Mouse (Mus musculus): Measurements from ENCODE around the gene Nrip1.

Gene Nrip1

DNA sequence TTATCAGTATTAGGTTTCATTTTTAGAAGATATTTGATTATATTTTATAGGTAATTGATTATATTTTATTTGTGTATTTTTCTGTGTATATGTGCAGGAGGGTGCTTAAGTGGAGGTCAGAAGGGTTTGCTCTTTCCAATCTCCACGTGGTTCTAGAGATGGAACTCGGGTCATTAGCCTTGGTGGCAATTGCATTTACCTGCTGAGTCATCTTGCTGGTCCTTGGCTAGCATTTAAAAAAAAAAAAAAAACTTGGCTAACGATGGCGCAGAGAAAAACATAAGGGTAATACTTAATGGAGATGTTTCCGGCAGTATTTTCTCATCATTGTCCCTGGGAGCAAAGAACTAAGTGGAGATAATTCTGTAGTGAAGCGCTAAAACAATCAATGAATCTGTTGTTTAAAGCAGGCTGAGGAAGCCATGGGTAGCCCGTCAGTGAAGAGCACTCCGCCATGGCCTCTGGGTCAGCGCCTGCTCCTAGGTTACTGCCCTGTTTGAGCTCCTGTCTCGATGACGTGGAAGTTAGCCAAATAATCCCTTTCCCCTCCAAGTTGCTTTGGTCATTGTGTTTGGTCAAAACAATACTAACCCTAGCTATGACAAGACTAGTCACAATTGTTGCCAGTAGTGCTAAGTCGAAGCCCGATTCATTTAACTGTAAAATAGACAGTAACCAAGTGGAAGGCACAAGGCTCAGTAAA, 25.8 kb downstream of the Nrip1 start:
- DNase-seq (ENCODE audit: low read depth), result no peak

DNA sequence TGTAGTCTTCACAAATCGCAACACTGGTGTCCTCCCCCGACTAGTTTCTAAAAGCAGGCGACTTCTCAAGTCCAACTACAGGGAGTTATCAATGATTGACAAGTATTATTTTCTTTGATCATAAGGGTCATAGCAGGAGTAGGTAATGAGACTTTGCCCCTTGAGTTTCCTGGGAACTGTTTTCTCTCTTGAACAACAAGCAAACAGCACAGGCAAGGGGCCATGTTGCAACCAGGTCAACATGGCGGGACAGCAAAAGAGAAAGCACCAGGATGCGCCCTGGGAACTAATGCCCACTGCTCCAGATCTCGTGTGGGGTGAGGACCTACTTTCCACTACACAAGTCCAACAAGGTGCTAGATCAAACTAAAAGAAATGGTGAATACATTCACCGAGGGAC, 27.3 kb downstream of the Nrip1 start:
- DNase-seq (ENCODE audit: low read depth), result no peak

DNA sequence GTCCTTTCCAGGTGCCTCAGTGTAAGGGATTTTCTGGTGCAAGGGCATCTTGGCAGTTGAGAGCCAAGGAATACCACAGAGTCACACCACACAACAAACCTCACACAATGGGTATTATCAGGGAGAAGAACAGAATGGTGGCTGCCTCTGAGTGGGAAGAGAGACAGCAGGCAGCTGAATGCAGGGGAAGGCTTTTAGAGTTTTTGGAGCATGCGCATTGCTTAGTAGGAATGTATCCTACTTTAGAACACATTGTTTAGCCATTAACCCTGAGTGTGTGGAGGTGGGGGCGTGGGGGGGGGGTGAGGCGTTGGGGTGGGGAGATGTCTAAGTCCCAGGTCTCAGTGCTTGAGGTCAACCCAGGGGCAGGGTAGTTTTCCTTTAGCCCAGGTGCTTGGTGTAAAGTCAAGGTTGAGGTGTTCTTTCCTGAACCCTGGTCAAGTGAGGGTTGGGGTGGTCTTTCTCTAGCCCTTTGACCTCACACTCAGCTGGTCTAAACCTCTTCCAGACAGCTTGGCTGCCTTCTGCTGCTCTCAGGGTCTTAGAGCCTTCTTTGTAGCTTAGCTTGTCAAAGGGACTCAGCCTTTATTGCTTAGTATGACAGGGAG, 28.8 kb downstream of the Nrip1 start:
- no peak for DNase-seq (ENCODE audit: low read depth)

DNA sequence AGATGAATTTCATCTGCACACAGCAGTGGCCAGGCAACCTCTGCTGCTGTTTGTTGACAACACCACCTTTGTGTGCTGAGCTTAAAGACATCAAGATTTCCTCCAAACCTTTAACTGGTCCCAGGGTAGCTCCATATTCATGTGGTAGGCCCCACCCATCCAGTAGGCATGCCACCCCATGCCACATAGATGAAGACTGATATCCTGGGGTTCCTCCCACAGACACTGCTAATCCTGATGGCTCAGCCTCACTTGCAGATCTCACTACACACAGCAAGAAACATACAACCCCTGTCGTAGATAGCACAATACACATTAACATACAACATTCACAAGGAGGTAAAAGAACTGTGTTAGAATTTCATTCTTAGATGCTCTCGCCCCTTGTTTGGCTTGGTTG, 29.6 kb downstream of the Nrip1 start:
- DNase-seq (ENCODE audit: low read depth), result no peak

DNA sequence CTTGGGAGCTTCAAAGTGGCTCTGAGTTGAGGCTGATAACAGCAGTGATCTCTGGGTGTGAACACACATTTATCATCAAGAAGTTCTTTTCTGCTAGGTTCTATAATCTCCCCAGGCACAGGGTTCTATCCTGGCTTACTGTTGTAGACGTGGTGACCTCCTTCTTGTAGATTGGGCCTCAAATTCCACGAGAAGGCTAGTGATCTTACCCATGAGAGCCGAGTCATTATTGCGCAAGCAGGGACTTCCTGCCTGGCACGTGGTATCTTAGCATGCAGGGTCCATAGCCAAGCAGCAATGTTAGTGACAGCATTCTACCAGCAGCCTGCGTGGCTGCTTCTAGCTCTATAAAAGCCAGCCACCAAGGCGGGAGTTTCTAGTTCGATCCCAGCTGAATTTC, 32.0 kb downstream of the Nrip1 start:
- no peak for DNase-seq (ENCODE audit: low read depth)

DNA sequence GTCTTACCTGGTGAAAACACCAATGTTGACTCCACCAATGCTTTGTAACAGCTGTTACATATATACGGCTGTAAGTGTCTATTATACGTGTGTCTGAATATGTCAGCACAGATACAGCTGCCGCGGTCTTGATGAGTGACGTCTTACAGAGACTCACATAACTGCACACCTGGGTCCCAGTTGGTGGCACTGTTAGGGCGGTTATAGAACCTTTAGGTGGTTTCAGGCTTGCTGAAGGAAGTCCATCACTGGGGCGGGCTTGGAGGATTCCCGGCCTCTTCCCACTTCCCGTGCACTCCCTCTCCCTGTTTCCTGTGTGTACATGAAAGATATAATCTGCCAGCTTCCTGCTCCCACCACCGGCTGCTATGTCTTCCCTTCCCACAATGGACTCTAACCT, 34.4 kb downstream of the Nrip1 start:
- no peak for DNase-seq (ENCODE audit: low read depth)

DNA sequence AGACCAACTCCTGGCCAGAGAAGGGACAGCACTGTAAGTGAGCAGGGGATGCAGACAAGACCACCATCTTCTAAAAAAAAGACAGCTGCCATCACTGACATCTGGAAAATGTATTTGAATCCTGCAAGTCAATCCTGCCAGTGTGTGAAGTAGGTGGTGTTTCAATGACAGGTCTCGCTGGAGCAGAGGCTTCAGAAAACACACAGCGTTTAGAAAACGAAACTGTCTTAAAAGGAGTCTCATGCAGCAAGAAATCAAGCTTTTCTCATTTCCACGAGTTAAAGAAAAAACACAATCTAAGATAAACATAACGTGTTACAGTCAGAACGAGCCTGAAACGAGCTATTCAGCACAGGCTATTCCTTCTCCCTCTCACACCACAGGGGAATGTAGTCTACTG, 36.3 kb downstream of the Nrip1 start:
- no peak for DNase-seq (ENCODE audit: low read depth)

DNA sequence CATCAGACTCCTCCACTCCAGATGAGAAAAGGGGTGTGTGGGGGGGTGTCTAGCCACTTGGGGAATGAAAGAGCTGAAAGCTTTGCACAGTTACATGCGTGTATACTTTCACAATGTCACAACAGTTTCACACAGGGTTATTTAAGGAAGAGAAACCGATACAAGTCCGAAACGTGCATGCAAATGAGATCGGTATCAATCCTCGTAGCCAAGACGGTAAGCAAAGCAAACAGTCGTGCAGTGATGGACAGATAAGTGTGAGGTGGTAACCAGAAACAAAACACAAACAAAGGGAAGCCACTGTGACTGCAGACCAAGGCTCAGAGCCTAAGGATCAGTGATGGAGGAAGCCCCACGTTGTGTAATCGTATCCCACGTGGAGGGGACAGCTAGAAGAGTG, 36.7 kb downstream of the Nrip1 start:
- peak; percentile 90 for DNase-seq (ENCODE audit: low read depth)

DNA sequence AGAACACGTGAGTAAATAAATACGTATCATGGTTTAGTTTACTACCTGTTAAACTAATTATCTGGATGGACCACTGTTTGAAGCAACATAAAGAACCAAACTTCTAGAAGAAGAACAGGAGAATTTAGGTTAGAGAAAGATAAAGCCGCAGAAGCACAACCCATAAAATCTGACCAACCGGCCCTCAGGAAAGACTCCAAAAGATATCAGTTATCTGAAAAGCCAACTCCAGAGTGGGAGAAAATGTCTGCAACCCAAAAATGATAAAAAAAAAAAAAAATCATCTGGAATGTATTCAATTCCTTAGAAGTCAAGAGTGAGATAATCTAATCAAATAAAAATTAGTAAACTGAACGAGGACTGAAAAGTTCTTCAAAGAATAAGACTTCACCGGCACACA, 37.7 kb downstream of the Nrip1 start:
- DNase-seq (ENCODE audit: low read depth), result no peak

DNA sequence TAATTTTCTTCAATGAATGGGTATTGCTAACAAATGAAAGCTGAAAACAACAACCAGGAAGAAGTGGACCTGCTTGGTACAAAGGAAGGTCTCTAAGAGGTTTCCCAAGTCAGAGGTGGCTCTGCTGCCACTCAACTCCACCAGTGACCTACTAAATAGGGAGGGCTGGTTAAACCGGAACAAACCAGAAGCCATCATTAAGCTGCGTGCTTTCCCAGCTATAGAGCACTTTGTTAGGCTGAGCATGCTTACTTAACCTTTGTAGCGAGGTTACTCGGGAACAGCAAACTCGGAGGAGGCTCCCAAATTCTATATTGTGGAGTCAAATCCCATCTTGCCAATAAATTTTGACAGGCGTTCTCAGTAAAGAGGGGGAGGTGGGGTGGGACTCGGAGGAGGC, 41.5 kb downstream of the Nrip1 start:
- DNase-seq (ENCODE audit: low read depth), result no peak

DNA sequence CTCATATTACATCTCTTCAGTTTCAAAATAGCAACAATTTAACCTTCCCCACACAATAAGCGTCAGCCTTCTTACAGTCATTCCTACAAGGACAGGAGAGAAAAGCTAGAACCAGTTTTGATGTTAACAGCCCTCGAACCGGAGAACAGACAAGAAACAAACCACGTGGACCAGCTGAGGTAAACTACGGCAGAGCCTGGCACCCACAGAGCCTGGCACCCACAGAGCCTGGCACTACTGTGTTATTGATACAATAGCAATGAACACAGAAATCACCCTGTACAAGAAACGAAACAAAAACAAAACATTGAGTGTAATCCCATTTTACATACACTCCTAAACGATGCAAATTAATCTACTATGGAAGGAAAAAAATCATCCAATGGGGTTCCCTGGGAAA, 42.4 kb downstream of the Nrip1 start:
- no peak for DNase-seq (ENCODE audit: low read depth)

DNA sequence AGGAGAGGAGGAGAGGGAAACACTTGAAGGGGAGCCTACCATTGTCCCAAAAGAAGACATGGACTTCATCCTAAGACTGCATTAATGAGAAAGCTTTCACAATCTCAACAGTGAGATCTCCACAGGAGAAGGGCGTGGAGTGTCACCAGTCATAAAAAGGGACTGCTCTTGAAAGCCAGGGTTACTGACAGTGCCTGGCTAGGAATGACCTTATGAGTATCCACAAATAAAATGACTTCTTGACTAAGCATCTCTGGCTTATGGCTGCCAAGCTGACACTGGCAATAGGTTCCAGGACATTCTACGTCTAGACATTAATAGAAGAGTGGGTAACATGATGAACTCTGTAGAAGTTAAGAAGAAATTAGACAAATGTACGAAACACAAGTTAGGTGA, 48.3 kb downstream of the Nrip1 start:
- no peak for DNase-seq (ENCODE audit: low read depth)

DNA sequence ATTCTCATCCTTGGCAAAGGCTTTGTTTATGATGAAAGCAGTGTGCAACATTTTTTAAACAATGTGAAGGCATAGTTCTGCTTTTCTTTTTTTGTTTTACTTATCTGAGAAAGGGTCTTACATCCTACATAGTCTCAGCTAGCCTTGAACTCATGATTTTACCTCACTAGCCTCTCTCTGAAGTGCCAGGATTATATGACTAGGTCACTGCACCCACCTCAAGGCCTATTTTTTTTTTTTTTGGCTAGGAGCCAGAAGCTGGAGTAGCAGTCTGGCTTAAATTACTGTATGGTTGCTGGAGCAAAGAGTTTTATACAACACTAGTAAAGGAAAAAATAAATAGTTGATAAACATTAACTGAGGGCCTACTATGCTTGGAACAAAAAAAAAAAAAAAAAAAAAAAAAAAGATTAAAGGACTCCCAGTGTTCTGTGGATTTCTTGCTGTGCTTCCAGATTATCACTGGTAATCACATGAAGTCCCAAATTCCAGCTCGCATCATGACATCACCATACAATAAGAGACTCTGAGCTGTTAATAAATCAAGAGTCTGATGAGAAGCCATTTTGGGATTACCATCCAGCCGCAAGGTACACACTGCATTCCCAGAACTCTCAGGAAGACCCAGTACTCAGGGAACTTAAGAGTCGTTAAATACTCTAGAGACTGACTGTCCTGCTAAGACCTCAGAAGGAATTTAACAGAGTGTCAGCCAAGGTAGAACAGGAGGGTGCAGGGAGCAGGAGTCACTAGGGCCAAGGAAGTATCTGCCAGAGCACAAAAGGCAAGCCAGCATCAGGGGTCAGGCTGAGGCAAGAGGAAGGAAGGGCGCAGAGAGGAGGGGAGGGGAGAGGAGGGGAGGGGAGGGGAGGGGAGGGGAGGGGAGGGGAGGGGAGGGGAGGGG, 49.0 kb downstream of the Nrip1 start:
- DNase-seq (ENCODE audit: low read depth), result no peak

DNA sequence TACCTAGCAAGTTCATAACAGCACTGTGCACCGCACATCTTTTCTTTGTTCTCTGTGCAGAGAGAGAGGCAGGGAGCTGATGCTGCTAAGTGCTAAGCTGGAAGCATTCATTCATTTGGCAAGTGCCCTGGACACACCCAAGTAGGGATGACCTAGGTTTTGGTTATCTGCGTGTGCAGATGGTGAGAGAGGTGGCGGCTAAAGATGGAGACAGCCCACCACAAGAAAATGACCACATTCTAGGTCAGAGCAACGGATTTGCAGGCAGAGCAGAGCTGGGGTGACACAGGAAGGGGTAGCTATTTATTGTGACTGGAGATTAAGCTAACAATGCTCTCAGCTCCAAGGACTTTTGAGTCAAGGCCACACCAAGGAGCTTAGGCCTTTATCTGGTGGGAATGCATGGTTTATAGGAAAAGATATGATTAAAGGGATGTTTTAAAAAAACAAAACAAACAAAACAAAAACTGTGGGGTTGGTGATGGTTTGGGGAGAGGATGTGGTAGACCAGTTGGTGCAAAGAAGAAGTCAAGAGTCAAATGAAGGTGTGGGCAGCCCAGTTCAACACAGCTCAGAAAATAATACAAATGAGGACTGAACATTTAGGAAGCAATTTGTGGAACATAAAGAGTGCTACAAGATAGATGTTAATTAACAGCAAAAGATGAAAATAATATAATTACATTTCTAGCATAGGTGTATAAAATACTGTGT, 49.9 kb downstream of the Nrip1 start:
- DNase-seq (ENCODE audit: low read depth), result peak; percentile 52

DNA sequence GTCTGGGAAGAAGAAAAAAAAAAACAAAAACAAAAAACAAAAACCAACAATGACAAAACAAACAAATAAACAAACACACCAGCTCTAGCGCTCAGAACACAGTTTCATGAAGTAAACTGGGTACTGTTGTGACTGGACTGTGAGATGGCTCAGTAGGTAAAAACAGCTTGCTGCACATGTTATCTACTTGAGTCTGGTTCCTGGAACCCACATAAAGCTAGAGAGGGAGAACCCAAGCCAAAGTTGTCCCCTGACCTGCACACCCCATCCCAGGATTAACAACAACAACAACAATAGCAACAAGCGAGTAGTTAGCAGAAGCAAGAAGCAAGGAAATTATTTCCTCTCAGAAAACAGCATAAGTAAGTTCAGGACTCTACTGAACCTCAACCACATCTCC, 50.5 kb downstream of the Nrip1 start:
- DNase-seq (ENCODE audit: low read depth), result no peak

DNA sequence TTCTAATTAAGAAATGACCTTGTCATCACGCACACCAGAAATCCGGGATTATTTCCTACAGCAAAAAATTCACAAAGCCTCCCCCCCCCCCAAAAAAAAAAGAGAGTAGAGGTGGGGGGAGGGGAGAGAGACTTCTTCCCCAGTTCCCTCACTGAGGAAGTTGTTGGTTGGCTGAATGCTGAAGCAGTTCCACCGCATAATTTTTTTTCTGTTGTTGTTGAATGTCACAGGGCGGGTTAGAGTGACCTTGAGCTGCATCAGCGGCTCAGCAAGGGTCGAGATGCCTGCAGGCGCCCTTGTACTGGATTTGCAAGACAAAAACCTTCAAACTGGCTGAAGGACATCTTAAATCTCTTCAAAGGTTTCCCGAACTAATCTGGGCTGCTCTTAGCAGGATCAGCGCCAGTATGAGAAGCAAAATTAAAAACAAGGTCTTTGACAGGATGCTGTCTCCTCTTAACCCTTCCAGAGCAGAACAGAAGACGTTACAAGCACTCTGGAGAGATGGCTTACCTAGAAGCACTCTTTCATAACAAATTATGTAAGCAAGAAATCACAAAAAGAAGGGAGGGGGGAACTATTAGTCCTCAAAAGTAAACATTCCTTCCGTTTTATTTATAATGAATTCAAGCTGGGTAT, 52.0 kb downstream of the Nrip1 start:
- DNase-seq (ENCODE audit: low read depth), result no peak

DNA sequence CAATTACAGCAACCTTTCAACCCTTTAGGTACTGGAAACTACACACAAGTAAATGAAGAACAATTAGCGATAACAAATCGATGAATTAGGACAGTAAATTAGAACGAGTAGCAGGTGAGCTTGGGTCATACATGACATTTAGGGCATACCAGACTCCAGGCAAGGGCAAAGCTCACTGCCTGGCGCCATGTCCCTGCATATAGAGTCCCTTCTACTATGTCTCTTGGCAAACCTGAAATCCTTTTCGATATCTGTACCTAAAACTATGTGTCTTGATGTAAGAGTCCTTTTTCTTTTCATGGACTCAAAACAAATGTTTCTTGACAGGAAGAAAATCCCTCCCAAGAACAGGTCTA, 53.5 kb downstream of the Nrip1 start:
- no peak for DNase-seq (ENCODE audit: low read depth)

DNA sequence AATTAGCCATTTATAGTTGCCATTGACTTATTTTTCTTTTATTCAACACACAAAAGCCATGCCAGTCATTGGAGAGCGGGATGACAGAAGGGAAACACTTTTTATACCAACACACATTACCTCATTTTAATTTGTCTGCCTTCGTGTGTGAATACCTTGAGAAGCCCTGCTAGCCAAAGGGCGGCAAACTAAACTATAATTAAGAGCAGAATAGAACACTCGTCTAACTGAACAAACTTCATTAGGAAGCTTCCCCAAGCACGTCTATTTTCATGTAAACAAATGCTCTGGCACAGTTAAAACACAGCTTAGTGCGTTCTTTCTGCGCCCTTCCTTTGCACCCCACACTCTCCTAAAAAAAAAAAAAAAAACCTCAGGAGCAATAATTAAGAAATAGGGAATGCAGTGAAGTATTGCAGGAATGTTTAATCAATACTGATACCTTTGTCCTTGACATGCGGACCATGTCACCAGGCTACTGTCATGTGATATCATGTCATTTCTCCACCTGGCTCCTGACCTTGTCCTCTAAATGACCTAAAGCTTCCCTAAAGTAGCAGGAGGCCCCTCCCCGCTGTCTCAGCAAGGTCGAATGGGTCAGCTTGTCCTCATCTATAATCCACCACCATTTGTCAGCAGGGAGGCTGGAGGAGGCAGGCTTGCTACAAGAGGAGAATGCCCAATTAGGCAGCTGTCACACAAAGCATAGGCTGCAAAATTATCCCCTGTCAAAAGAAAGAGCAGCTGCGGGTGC, 54.1 kb downstream of the Nrip1 start:
- no peak for DNase-seq (ENCODE audit: low read depth)

DNA sequence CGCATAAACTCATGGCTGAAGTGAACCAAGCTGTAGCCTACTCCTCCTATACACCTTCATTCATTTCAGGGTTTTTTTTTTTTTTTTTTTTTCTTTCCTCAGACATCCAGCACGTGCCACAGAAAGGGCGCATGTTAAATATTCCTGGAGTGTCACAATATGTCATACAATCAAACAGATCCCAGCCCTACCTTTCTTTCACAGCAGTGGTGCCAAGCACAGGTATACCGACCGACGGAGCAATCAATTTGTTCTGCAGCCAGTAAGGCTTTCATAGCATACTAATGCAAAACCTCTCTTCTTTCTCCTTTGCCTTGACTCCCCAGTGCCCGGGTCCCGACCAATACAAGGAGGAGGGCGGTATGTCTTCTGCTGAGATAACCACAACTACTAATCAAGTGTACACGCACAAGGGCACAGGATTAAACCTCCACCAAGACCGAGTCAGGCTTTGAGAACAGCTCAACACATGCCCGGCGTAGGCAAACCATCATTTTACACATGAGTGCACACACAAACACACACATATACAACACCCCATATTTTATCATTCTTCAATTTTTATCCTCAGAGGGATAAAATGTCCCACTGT, 55.2 kb downstream of the Nrip1 start:
- no peak for DNase-seq (ENCODE audit: low read depth)

DNA sequence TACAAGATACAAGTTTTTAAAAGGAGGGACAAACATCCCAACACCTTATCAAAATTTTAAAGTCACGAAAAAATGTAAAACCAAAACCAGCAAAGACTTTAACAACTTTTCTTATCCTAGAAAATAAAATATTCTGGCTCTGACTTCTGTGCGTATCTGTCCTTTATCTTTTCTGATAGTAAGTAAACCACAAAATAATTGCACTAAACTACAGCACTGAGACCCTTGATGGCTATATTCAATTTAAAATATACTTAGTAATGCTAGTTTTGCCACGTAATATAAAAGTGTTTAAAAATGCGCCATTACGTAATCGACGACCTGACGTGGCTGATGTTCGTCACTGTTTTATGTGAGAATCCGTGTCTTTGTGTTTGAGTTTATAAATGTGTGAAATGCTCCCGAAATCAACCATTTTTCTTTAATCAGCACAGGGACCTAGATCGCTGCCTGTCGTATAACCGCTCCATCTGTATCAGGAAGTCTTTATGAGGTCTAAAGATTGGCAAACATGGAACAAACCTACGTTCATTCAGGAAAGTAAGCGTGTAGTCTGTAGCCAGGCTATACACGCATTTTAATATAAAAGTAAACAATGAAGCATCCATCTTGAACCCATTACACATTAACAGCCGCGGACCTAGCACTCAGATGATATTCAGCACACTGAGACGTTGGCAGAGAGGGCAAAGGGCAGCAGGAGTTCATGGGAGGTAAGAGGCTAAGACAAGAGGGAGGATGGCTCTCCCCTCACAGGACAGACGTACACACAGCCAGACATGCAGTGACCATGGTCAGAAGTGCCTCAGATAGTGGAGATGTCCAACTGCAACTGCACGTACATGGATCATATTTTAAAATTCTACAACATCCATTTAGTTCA, 56.4 kb downstream of the Nrip1 start:
- DNase-seq (ENCODE audit: low read depth), result no peak
